Mouse (Mus musculus): ENCODE results near the gene Cd247.

GRCm38 (mm10) chr1:165751838-165752237 is 36.6 kb upstream of the Cd247 start:
- TF ChIP-seq CTCF (IDR thresholded peaks at IDR 0.05; ENCODE audit: low read depth) (no peak), EP300 (IDR thresholded peaks at IDR 0.05; ENCODE audit: low read depth) (no peak)

All from liver, postnatal 0 days (tissue).